Mouse (Mus musculus) retina, adult 2 months (tissue): ENCODE results near the gene Dnajc12.
"Not testable (repeated sequence)": the region's sequence is repeated elsewhere in the genome, so short reads cannot be mapped to it uniquely, and the experiment has no call there.

ENCODE experiments used
- DNase-seq: peaks from one replicate; pipeline ENCODE4 v3.0.0-alpha.2; 2012; ENCODE audit warnings: low read depth, low spot score

Dnajc12 gene

DNA sequence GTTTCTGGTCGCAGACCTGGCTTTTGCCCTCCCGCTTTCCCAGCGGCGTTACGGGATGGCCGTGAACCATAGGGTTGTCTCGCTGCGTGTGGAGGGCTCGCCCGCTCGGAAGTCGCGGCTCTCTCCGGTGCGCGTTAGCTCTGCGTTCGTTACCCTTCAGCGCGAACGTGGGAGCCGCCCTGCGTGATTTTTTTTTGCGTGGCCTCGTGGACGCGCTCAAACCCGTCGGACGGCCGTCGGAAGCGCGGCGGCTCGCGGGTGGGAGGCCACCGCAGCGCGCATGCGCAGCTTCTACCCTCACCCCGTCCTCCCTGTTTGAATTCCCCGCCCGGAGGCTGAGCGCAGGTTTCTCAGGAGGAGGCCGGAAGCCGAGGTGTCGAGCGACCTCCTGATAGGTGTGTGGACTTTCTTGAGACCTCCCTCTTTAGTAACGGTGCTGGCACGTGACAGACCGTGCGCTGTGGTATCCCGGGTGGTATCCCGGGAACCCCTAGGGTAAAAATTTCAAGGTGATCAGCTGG lies 47.6 kb downstream of the Dnajc12 start, which contains the start of gene Ctnna3:
Gene Ctnna3 (plus strand): TSS at position 314 of the 521 bp plus-strand sequence.
- peak; percentile 92 for DNase-seq

DNA sequence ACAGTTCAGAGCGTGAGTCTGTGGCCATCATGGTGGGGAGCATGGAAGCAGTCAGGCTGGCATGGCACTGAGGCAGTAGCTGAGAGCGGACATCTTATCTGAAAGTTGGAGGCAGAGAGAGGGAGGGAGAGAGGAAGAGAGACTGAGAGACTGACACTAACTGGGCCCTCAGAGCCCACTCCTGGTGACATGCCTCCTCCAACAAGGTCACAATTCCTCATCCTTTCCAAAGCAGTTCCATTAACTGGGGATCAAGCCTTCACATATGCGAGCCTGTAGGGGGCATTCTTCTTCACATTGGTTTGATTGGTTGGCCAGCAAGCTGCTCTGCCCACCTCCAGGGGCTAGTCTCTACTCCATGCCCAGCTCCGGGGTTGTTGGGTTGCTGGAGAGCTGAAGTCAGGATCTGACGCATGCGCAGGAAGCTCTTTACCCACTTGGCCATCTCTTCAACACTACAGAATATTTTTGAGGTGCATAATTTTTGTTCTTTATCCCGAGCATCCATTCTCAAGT lies 49.0 kb downstream of the Dnajc12 start:
- DNase-seq = no peak

DNA sequence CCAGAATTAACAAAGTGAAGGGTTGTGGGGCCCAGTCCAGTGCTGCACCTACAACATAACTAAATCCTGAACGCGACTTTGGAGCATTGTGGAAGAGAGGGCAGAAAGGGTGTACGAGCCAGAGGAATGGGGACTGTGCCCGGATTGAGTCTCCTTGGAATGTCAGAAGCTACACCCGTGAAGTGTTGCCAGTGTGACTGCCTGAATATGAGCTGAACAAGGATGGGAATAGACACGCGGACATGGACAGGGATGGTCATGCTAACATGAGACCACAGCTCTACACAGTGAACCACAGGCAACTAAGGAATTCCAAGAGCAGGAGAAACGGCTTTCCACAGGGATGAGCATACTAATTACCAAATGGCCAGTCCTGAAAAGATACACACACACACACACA lies 49.9 kb downstream of the Dnajc12 start:
- no peak for DNase-seq

DNA sequence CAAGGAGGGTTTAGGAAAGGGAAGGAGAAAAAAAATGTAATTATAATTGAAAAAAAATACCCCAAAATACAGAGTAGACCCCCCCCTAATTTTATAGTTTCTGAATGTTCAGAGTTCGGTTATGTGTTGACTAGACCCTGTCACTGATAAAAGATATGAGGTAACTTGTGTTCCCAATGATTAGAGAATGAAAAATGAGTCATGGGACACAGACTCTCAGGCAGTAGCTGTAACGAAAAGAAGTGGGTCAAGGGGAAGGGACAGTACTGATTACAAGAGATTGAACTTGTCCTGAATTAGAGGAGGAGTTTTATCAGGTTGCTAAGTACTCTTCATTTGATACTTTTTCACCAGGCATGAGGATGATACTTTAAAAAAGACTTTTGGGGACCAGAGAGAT lies 50.6 kb downstream of the Dnajc12 start:
- DNase-seq = no peak

DNA sequence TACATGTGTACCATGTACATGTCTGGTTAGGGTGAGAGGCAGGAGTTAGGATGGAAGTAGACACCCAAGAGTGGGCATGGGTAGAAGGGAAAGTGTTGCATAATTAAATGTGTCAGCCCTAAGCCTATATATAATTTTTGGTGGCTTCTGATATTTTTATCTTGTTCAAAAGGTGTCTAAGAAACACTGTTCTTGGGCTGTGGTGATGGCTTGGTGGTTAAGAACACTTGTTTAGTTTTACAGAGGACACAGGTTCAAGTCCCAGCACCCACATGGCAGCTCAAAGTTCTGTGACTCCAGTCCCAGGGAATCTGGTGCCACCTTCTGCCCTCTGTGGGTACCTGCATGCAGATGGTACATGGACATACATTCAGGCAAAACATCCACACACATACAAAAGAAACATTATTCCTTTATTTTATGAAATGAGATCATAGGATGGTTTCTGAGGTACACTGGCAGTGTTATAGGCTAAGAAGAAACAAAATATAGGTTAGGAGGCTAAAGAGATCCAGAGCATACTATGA lies 56.6 kb downstream of the Dnajc12 start:
- no peak for DNase-seq

DNA sequence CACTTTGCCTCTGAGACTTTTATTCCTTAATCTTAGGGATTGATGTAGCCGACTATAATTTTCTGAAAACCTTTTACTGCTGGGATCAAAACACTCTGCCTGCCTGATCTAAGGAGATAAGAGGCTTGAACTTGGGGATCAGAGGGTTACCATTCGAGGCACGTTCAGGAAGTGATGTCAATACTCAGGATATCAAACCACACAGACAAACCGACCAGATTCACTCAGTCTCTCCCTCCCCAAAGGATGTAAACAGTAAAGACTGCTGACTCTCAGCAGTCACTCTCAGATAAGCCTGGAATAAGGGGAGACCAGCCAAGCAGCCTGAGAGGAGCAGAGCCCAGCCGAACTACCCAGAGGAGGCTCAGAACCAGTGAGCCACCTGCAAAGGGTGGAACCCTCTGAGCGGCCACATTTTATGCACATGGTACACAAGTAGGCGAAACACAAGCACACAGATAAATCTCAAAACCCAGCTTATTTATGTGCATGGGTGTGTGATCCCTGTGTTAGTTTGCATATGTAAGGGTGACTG lies 57.5 kb downstream of the Dnajc12 start:
- no peak for DNase-seq

DNA sequence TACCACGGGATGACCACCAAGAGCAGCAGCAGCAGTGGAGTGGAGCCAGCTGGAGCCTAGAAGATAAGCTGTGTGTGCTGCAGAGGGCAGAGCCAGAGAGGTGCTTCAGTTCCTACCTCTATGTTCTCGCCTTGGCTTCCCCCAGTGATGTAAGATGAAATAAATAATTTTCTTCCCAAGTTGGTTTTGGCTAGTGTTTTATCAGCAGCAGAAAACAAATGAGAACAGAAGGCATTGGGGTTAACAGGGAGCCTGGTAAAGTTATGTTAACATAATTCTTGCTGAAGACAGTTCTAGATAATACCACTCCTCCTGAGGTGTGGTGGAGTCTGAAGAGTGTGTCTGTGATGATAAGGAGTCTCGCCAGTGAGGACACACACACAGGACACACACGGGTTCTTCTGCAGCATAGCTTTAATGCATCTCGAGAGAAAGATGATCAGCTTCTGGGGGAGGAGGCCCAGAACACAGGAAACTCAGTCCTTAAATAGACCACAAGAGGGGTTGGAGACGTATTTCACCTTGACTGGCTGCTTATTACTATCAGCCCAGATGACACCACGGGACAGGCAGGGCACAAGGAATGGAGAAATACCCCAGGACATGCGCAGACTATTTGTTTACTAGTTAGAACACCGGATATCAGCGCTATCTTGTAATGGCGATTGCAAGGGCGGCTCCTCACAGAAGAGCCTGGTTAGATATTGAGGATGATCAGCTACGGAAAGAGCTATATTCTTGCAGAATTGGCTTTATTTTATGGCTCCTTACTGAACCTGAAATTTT lies 62.6 kb downstream of the Dnajc12 start:
- not testable (repeated sequence) for DNase-seq

DNA sequence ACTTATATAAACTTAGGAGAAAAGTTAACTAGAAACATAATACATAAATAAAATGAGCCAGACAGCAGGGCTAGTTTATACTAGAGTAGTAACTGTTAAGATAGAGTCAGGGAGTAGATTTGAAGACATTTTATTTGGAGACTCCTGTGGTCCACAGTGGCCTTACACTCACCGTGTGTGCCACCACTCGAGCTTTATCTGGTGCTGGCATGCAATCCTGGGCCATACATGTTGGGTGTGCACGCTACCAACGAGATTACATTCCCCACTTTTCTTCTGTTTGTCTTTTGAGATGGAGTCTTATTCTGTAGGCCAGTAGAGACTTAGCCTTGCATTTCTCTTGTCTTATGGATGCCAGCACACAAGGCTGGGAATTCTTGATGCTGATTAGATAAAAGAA lies 71.7 kb downstream of the Dnajc12 start:
- no peak for DNase-seq

DNA sequence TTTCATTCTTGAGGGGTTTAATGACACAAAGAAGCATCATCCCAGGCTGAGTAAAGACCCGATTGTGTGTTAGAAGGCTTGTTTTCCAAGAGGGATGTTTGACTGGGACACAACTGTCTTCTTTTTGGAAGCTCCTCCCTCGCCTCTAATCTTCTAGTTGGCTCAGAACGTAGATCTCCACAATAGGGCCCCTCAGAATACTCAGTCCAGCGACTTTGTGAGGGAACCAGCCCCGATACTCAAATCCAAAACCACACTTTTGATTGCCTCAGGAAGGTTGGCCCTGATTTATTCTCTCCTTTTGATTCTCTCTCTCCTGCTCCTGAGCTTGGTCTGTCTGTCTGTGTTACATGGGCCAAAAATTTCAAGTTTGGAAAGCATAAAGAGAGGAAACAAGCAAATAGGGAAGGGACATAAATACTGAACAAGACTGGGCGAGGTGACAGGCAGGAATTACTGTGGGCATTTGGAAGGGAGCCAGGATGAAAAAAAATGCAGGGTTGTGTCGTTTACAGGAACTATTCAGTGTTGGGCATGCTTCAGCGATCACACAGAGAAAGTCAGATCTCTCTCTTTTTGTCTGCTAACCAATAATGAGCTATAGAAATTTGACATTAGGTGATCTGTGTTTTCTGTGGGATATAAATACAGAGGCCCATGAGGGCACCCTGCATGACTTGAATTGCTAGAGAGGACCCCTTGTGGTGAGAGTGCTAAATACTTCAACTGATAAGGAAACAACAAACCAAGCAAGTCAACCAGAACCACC lies 73.1 kb downstream of the Dnajc12 start:
- DNase-seq = no peak

DNA sequence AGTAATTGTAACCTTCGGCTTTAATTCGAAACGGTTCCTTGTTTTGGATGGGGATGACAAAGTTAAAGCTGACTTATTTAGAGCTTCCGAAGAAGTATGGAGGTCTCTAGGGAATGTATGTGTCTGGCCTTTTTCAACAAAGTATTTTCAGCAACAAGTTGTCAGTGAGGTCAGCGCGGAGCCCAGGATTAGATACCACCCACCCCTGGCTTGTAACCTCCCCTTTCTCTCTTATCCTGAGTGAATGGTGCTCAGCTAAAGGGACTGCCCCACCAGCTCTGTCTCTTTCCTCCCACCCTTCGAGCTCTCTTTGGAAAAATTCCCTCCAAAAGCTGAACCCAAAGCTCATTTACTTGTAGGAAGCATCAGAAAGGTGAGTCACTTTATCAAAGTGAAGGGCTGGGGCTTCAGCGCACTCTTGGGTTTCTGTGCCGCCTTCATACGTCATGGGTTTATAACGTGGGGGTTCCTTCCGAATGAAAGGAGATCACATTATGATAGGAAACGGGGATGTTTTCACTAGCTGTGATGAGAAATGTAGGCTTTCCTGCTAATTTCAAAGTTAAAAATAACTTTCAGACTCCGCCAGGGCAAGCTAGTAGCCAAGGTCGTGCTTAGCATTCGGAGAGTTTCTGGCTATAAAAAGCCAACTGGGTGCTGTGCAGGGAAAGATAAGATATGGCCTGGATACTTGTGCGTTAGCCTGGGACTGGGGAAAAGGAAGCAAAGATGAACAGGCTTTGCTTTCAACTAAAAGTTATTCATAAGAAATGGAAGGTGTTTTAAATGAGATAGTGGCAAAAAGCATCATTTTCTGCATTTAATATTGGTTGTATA lies 75.3 kb downstream of the Dnajc12 start:
- no peak for DNase-seq
